Mouse (Mus musculus) C2C12 (cell line): ENCODE measurements around the gene Tubg1. TPM values are rescaled to one million over a fixed set of nuclear protein-coding genes. Genes with fewer than 3 reads are reported as not detected.

ENCODE experiments used
- H3K27me3 ChIP-seq: one replicate; pipeline ENCODE4 v1.6.1; 2011; ENCODE audit not compliant: control insufficient read depth, insufficient read depth, insufficient read length
- H3K36me3 ChIP-seq: one replicate; pipeline ENCODE4 v1.6.1; 2011; ENCODE audit not compliant: control insufficient read depth, insufficient read depth
- H3K4me3 ChIP-seq: one replicate; pipeline ENCODE4 v1.5.1; 2011; ENCODE audit warnings: mild to moderate bottlenecking, control low read depth; ENCODE audit not compliant: poor library complexity, insufficient read depth, severe bottlenecking
- H3K79me2 ChIP-seq: one replicate; pipeline ENCODE4 v1.6.1; 2011; ENCODE audit not compliant: control insufficient read depth, insufficient read depth
- H3K79me3 ChIP-seq: one replicate; pipeline ENCODE4 v1.6.1; 2011; ENCODE audit warnings: low read depth, control low read depth
- H3ac ChIP-seq: one replicate; pipeline ENCODE3; 2011; ENCODE audit warnings: low read depth; ENCODE audit not compliant: control insufficient read depth, insufficient read length
- CEBPB ChIP-seq: IDR thresholded peaks from one replicate; pipeline ENCODE4 v1.6.1; 2011; ENCODE audit warnings: low read depth, mild to moderate bottlenecking, control low read depth, moderate library complexity
- CTCF ChIP-seq: IDR thresholded peaks from one replicate; pipeline ENCODE4 v1.5.1; 2011; ENCODE audit not compliant: control insufficient read depth, insufficient read depth, insufficient read length
- MAX ChIP-seq: IDR thresholded peaks from one replicate; pipeline ENCODE4 v1.6.1; 2011; ENCODE audit warnings: mild to moderate bottlenecking, control low read depth
- MYOD1 ChIP-seq: IDR thresholded peaks from one replicate; pipeline ENCODE4 v1.6.1; 2011; ENCODE audit warnings: low read depth; ENCODE audit not compliant: control insufficient read depth, insufficient read length
- MYOG ChIP-seq: IDR thresholded peaks from one replicate; pipeline ENCODE4 v1.6.1; 2011; ENCODE audit not compliant: control insufficient read depth, insufficient read length; ENCODE audit errors: extremely low read depth
- USF1 ChIP-seq: IDR thresholded peaks from one replicate; pipeline ENCODE4 v1.6.1; 2011; ENCODE audit warnings: low read depth, mild to moderate bottlenecking, control low read depth, moderate library complexity
- microRNA-seq: library from miRNA; unstranded; fragments of <30 nt; microRNA quantifications from one replicate; pipeline ENCODE4, GENCODE M21; 2019; ENCODE audit warnings: borderline microRNAs expressed
- polyA plus RNA-seq: library from polyadenylated mRNA; unstranded; fragments of >200 nt; fragmentation: generic; extraction: Trizol; gene quantifications from one replicate; pipeline ENCODE4 v1.2.1, GENCODE M21; 2012; ENCODE audit warnings: missing spikeins

Tubg1 gene
- polyA plus RNA-seq, 1 experiment = 115 TPM

- H3K79me2 ChIP-seq = peaks cover 9% of the 10 kb centered on the region
- H3K36me3 ChIP-seq = no peaks in the 10 kb centered on the region
- peaks cover 4% of the 10 kb centered on the region for H3K79me3 ChIP-seq
- TF ChIP-seq MAX = no peak
- no peak for TF ChIP-seq USF1
- no peak for TF ChIP-seq MYOG
- H3K4me3 ChIP-seq = peak within 1 kb of the TSS; percentile 29
- no peaks in the 10 kb centered on the region for H3K27me3 ChIP-seq
- H3ac ChIP-seq = no peak within 1 kb of the TSS
Measured at GRCm38 (mm10) chr11:101174851-101175628, 55.3 kb downstream of the Tubg1 start, which contains the start of gene Ccr10. TSS of gene Ccr10 (minus strand) at chr11:101175443.

- no peak overlapping the region for H3ac ChIP-seq
- H3K79me2 ChIP-seq = peaks cover 3% of the 10 kb centered on the region
- TF ChIP-seq MYOG = no peak
- TF ChIP-seq USF1 = no peak
- no peak for TF ChIP-seq MYOD1
- TF ChIP-seq CTCF = no peak
- TF ChIP-seq CEBPB = no peak
- H3K27me3 ChIP-seq = no peaks in the 10 kb centered on the region
- no peaks in the 10 kb centered on the region for H3K79me3 ChIP-seq
- H3K36me3 ChIP-seq = no peaks in the 10 kb centered on the region
- H3K4me3 ChIP-seq = no peak overlapping the region
Measured at GRCm38 (mm10) chr11:101175636-101176116, 55.9 kb downstream of the Tubg1 start.

Small RNA genes within 50 kb of the gene (microRNA-seq; reads per million reads assigned to microRNA genes)
- not detected for gene Gm27626

Other genes with a start within 250 kb of the Tubg1 start
- gene Stat3, start 180.4 kb upstream of the Tubg1 start, polyA plus RNA-seq = 36.1 TPM
- 418 TPM for gene Cavin1, start 149.1 kb upstream of the Tubg1 start, polyA plus RNA-seq
- 22.8 TPM for gene Atp6v0a1, start 110.5 kb upstream of the Tubg1 start, polyA plus RNA-seq
- gene Naglu, start 49.9 kb upstream of the Tubg1 start, polyA plus RNA-seq = 7.3 TPM
- gene Hsd17b1, start 41.5 kb upstream of the Tubg1 start, polyA plus RNA-seq = not detected
- 31.0 TPM for gene Coasy, start 37.4 kb upstream of the Tubg1 start, polyA plus RNA-seq
- 39.7 TPM for gene Mlx, start 32.7 kb upstream of the Tubg1 start, polyA plus RNA-seq
- 24.0 TPM for gene Psmc3ip, start 24.5 kb upstream of the Tubg1 start, polyA plus RNA-seq
- gene Retreg3, start within 50 bp of the Tubg1 start, polyA plus RNA-seq = 25.7 TPM
- 0.13 TPM for gene Tubg2, start 36.0 kb downstream of the Tubg1 start, polyA plus RNA-seq
- gene Cntnap1, start 50.6 kb downstream of the Tubg1 start, polyA plus RNA-seq = 0.28 TPM
- 18.3 TPM for gene Plekhh3, start 51.4 kb downstream of the Tubg1 start, polyA plus RNA-seq
- gene Ccr10, start 55.5 kb downstream of the Tubg1 start, polyA plus RNA-seq = 0.18 TPM
- gene Ezh1, start 106.5 kb downstream of the Tubg1 start, polyA plus RNA-seq = 4.5 TPM
- gene Ramp2, start 126.1 kb downstream of the Tubg1 start, polyA plus RNA-seq = 0.66 TPM
- gene Vps25, start 133.8 kb downstream of the Tubg1 start, polyA plus RNA-seq = 116 TPM
- gene Wnk4, start 140.6 kb downstream of the Tubg1 start, polyA plus RNA-seq = 0.49 TPM
- gene Cntd1, start 159.1 kb downstream of the Tubg1 start, polyA plus RNA-seq = 0.05 TPM
- 85.2 TPM for gene Coa3, start 159.2 kb downstream of the Tubg1 start, polyA plus RNA-seq
- 103 TPM for gene Becn1, start 182.3 kb downstream of the Tubg1 start, polyA plus RNA-seq
- 89.9 TPM for gene Psme3, start 196.3 kb downstream of the Tubg1 start, polyA plus RNA-seq
- 1.2 TPM for gene Aoc2, start 205.1 kb downstream of the Tubg1 start, polyA plus RNA-seq
- gene Aoc3, start 210.7 kb downstream of the Tubg1 start, polyA plus RNA-seq = 0.07 TPM
- not detected for gene G6pc, start 247.6 kb downstream of the Tubg1 start, polyA plus RNA-seq